Mouse (Mus musculus): ENCODE measurements around the gene Tmem184b.

Gene Tmem184b

DNA sequence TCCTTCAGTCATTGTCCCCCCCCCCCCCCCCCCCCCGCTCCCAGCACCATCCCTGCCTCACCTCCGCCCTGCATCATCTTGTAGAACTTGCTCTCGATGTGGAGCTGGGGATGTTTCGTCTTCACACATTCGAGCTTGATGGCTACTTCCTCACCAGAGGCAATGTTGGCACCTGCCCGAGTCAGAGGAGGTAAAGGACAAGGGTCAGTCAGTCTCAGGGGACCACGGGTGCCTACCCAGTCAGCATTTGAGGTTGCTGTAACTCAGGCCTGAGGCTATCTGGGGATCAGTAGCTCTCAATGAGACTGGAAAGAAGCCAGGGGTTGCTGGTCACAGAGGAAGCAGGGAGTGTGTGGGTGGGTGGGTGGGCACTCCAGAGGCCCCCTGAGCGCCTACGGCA is 26.6 kb upstream of the Tmem184b start:
- DNase-seq (ENCODE audit: low spot score) = no peak

DNA sequence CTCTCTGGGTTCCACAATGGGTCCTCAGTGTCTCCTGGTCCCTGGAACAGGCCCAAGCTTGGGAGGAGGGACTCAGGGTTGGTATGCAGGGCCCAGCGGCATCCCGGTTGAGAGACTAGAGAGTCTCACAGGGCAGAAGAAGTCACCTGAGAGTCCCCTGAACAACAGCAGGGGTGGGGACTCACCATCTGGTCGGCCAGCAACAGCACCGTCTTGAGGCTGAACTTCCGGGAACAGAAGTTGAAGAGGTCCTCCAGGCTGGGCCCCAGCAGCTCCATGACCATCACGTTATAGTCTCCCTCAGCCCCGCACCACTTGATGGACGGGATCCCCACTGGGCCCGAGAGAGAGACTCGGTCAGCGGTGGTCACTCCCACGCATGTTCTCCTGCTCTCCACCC is 26.2 kb upstream of the Tmem184b start:
- DNase-seq (ENCODE audit: low spot score) = no peak

DNA sequence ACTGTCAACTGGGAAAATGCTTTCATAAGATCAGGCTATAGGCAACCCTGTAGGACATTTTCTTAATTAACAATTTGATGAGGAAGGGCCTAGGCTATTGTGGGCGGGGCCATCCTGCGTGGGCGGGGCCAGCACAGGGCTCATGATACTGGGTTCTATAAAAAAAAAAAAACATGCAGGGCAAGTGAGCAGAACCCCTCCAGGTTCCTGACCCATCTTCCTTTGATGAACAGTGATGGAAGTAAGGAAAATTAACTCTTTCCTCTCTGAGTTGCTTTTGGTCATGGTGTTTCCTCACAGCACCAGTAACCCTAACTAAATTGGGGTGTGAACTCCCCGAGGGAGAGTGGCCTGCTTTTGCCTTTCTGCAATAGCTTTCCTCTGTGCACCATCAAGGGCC is 25.2 kb upstream of the Tmem184b start:
- no peak for DNase-seq (ENCODE audit: low spot score)

DNA sequence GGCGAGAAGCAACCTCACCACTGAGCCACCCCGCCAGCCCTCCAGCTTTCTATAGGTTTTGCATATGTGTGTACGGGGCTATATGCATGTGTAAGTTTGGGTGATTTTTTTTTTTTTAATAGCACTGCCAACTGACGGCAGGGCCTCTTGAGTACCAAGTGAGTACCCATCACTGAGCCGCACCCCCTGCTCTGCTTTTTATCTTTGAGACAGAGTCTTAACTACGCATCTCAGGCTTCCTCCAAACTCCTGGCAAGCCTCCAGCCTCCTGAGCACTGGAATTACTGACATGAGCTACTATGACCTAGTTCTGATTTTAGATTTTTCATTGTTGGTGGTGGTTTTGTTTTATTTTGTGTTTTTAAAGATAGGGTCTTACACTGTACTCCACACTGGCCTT is 24.1 kb upstream of the Tmem184b start:
- DNase-seq (ENCODE audit: low spot score) = no peak

DNA sequence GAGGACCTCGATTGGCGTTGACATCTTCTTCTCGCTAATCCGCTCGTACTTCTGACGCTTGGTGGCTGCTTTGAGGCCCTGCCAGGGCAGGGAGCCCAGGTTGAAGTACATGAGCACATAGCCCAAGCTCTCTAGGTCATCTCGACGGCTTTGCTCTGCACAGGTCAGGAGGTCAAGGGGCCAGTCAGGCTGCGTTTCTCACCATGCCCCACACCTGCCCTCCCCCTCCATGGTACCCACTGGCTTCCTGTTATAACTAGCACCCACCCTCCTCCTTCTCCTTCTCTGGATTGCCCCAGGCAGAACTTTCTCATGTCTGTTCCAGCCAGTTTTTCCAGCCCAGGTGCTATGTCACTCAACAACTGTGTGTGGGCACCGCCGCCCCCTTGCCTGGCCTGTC is 22.1 kb upstream of the Tmem184b start:
- no peak for DNase-seq (ENCODE audit: low spot score)

DNA sequence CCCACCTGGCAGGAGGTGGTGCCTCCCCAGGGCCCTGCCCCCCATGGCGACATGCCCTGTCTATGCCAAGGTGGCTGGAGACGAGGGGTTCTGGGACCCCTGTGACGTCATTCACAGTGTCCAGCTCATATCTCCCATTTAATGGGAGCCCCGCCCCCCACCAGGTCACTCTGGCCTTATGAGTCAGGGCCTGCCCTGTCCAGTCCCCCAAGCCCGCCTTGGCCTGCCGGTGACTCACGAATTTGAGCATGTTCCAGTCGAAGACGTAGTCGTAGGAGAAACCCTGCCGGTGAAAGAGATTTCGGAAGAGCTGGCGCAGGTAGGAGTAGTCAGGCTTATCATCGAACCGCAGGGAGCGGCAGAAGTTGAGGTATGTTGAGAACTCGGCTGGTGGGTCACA is 21.2 kb upstream of the Tmem184b start:
- no peak for DNase-seq (ENCODE audit: low spot score)

DNA sequence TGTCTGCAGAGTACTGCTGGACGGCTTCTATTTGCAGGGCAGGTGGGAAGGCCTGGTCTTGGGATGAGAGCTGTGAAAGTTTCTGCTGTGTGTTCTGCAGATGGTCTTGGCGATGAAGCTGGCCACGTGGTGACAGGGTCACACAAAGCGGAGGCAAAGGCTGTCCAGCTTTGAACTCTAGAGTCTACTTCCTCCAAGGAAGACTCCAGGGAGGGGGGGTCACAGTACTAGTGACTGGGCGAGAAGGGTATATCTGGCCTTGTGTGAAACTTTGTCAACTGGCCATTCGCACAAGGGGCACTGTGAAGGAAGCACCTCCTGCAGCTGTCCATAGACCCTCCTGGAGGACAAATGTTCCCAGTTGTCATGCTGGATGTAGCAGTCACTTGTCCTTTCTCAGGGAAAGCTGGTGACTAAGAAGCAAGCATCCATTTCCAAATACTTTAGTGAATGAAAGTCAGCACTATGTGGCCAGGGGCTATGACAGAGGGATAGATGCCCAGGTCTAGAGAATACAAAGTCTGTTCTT is 19.4 kb upstream of the Tmem184b start:
- no peak for DNase-seq (ENCODE audit: low spot score)

DNA sequence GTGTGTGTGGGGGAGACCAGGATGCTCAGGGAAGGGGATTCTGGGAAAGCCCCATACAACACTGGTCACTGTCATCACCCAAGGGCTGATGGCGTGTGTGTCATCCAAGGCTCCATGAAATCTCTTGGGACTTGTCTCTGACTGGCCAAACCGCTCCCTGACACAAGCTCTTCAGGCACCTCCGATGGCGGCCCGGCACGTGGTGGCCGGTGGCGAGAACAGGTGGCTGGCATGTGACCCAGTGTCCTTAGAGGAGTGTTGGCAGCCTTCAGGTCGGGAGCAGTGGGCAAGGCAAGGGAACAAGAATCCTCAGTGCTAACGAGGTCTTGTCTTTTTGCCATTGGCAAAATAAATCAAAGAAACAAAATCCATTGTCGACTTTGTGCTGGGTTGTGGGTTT is 15.3 kb upstream of the Tmem184b start:
- DNase-seq (ENCODE audit: low spot score) = no peak

DNA sequence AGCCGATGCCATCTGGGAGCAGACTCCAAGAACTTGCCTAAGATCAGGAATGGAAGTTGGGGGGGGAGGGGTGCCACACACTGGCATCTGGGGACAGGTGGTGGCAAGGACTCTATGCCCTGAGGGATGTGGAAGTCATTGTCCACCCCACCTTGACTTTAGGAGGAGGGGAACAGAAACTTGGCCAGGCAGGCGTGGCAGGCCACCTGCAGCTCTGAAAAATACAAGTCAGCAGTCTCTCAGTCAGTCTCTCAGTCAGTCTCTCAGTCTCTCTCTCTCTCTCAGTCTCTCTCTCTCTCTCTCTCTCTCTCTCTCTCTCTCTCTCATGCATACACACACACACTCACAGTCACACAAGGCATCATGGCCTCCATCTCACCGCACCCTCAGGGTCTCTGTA is 14.9 kb upstream of the Tmem184b start:
- DNase-seq (ENCODE audit: low spot score) = no peak

DNA sequence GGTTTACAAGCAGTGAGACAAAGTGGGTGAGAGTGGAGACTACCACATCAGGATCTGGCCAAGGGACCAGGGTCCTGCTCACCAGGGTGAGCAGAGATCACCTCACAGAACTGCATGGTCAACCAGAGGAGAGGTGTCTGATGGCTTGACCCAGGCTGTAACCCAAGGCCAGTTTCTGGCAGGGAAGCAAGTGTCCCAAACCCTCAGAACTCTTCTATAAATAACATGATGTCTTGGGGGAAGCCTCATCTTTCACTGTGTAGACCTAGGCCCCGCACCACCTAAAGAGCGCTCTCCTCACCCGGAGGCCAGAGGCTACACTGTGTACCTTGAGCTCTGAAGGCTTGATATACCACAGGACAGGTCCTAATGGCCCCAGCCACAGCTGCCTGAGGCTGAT is 14.0 kb upstream of the Tmem184b start:
- no peak for DNase-seq (ENCODE audit: low spot score)

DNA sequence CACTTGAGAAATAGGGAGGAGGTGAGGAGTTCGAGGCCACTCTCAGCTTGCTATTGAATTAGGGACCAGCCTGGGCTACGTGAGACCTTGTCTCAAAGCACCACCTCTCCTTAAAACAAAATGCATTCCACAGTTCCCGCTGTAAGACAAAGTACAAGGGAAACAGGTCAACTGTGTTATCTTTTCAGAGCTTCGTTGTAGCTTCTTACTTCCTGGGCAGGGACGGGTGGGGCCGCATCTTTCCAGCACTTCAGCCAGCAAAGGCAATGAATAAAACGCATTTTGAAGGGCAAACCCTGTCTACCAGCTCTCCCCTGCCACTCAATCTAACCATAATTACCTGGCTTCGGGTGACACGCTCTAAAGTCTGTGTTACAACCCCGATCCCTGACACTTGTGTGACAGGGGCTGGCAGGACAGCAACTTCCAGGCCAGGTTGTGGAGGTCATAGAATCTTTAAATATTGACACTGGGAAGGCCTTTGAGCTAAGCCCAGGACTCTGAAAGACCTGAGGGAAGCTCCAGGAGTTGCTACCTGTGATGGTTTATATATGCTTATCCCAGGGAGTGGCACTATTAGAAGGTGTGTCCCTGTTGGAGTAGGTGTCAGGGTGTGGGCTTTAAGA is 13.2 kb upstream of the Tmem184b start:
- no peak for DNase-seq (ENCODE audit: low spot score)

DNA sequence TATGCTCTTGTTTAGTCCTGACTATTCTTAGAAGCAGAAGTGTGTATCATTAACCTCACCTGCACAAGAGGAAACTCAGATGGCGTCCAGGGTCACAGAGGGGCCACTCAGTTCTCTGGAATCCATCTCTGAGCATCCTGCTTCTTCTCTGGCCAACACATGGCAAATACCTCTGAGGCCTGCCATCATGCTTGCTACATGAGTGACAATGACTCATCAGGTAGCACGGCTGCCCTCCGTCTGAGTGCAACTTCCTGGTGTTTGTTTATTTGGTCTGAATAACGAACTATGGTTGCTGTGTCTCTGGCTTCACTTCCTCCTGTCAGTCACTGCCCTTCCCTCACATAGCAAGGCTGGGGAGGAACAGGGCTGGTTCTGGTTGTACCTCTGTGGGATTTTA is 11.1 kb upstream of the Tmem184b start:
- DNase-seq (ENCODE audit: low spot score) = no peak

DNA sequence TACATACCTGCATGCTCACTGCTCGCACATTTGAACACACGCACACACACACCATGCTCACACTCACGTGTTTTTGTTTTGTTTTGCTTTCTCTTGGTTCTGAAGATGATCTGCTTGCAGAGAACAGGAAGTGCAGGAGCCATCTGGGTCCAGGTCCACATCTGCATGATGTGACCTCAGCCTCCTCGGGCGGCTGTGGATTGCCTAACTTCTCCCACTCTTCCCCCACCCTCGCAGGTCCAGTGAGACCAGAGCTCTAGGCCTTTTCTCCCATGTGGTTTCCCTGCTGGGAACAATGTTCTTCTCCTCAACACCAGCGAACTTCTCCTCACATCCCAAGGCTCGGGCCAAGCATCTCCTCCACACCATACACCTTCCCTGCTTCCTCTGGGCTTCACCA is 10.4 kb upstream of the Tmem184b start:
- DNase-seq (ENCODE audit: low spot score) = no peak

DNA sequence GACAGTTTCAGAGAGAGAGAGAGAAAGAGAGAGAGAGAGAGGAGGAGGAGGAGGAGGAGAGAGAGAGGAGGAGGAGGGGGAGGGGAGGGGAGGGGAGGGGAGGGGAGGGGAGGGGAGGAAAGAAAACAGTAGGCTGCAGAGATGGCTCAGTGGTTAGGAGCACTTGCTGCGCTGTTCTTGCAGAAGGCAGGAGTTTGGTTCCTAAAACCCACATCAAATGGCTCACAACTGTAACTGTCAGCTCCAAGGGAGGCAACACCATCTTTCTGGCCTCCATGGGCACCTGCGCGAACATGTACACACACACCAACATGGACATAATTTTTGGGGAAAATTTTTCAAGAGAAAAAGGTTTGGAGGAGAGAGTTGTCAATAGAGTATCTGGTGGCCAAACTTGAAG is 9.8 kb upstream of the Tmem184b start:
- no peak for DNase-seq (ENCODE audit: low spot score)

DNA sequence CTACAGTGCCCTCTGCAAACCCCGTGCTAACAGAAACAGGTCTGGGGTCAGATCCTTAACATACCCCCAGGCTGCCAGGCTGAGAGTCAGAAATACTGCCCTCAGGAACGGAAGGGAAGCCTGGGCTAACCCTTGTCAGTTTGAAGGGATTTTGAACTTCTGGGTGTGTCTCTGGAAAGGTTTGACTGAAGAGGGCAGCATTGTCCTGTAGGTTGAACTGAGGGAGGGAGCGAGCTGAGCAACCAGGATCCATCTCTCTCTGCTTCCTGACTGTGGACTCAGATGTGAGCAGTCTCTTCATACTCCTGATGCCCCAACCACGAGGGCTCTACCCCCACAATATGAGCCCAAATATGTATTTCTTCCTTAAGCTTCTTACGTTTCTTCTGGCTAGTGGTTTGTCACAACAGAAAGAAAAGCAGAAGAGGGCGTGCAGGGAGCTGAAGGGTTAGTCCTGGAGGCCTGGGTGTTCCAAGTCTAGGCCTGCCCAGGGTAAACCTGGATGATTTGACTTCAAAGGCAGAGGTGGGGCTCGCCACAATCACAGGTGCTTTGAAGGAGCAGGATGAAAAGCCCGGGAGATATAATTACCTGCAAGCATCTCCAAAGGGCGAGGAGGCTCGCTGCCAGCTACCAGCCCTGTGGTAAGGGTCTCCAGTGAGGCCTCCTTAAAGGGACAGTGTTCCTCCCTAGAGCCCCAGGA is 8.1 kb upstream of the Tmem184b start:
- DNase-seq (ENCODE audit: low spot score) = no peak

DNA sequence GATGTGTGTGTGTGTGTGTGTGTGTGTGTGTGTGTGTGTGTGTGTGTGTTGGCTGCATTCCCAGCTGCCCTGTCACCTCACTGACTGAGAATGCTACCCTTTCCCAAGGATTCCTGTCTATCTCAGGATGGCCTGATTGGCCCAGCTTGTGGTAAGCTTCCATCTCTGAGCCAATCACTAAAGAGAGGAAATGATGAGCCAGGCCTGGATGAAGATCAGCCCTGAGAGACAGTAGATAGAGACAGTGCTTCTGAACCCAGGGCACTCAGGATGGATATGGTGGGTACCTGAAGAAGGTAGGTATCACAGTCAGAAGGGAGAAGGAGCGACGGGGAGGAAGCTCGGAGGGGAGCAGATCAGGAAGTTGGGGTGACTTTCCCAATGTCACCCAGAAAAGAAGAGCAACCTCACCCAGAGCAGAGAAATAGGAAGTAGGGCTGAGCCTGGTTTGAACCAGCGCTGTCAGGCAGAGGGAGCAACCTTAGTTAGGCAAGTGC is 5.8 kb upstream of the Tmem184b start:
- no peak for DNase-seq (ENCODE audit: low spot score)

DNA sequence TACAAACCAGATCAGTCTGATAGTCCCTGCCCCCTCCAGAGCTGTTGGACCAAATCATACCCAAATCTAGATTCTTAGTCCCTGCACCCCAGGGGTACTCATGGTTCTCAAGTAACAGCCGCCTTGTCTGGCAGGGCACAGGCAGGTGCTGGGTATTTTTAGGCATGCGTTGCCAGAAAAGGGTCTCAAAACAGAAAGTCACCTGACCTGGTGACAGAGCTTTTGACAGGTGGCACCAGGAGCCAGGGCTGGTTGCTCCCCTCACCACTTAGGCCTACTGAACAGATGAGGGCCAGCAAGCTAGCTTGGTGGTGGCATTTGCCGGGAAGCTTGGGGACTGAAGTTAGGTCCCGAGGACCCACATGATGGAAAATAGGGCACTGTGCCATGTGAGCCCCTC is 3.2 kb upstream of the Tmem184b start:
- no peak for DNase-seq (ENCODE audit: low spot score)

DNA sequence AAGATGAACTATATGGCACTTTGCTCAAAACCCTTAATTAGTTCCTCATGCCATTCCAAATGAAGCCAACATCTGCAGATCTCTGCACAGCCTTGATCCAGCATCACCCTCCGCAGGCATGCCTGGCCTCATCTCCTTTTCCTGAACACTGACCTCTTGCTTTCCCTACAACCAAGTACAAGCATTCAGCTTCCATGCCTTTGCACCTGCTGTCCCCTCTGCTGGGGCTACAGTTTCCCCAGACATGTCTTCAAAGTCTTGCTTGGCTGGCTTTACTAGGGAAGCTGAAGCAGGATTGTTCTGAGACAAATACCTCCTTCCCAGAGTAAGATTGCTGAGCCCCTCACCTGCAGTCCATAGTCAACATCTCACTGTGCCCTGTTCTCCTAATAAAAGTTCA is 908 bp upstream of the Tmem184b start:
- no peak for DNase-seq (ENCODE audit: low spot score)

DNA sequence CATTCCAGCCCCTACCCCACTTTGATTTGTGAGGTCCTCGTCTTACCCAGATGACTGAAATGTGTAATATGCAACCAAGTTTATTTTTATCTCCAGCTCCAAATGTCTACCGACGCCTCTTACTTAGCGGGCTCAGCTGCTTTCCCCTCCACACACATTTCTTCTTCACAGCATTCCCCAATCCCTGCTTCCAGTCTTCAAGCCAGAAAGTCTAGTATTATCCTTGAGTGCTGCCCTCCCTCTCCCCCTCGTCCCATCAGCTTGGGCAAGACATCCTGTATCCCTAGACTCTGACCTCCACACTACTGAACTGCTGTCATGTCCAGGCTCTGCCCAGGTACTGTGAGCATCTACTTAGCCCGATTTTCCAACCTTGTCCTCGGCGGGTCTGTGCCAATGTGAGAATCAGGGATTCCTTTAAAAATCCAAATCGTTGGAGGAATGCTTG is 418 bp upstream of the Tmem184b start:
- no peak for DNase-seq (ENCODE audit: low spot score)

DNA sequence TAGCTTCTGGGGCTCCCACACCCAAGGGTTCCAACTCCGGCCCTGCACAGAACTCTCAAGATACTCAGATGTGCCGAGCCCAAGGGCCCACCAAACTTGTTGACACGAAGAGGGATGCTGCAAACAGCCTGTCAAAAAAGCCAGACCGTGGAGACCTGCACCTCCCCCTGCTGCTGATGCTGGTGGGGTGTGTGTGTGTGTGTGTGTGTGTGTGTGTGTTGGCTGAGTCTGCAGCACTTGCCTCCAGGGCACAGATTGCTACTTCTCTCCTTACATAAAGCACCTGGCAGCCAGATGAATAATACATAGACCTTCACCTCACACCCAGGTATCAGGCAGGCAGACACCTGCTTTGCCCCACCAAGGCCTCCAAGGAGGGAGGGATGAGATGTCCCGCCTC is 1.2 kb downstream of the Tmem184b start:
- DNase-seq (ENCODE audit: low spot score) = no peak

DNA sequence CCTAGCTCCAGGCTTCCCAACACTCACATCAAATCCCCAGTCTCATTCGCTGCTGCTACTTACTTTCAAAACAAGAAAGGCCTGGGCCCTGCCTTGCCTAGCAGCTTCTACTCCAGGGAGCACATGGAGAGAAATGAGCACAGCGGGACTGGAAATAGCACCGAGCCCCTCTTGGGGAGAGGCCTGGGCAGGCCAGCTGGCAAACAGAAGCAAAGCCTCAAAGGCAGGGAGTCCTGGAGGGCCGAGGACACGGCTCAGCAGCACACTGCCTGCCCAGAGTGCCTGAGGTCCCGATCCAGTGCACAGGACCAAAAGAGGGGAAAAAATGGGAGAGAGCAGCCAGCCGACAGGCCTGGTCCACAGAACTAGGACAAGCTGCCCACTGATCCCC is 2.4 kb downstream of the Tmem184b start:
- DNase-seq (ENCODE audit: low spot score) = no peak

DNA sequence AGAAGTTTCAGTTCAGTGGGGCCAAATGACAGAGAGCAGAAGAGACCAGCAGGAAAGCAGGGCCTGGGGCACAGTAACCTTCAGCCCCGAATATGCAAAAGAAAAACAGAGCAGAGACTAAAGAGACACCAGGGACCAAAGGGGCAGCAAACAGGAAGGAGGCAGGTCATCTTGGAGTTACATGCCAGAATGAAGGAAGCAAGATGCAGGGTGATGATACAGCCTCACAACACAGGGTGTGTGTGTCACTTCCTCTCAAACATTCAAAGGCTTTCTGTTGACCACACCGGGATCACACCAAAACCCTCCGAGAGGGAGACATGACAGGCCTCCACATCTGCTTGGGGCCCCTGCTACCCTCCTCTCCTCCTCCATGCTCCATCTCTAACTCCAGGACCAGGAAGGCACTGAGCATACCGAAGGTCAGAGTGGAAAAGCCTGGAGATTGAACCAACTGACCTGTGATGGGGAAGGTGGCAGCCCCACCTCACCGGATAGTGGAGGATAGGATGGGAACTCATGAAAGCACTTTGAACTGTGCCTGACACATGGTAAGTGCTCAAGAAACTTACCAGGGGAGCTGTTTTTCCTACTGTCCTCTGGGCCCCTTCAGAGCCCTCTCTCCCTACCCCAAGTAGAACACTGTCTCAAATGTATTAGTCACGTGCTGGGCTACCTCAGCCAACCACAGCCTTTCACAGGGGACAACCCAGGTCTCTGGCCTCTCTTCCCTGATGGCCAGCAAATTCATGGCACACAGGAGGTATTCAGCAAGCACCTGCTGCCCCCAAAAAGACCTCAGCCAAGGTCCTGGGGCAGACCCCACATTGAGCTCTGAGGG is 3.0 kb downstream of the Tmem184b start:
- no peak for DNase-seq (ENCODE audit: low spot score)
